Mouse (Mus musculus): Measurements from ENCODE around the gene Nedd9. TPM values are rescaled to one million over a fixed set of nuclear protein-coding genes. Genes with fewer than 3 reads are reported as not detected.

Gene Nedd9
- polyA plus RNA-seq, 1 experiment from 2014 or later, result 16.4 TPM

DNA sequence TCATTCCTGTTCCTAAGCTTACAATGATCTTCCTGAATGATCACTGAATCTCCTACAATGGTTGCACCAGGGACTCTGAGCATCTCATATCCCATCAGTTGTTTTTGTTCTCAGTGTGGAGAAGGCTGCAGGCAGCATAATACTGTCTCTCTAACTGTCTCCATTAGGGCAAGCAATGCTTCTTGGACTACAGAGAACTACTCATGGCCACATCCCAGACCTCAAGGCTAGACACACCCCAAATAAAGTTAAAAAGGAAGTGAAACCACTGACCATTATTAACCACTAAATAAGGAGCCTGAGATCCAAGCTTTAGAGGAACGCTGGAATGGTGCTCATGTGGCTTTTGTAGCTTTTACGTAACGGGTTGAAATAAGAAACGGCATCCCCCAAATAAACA, 20.5 kb downstream of the Nedd9 start:
- H3K4me1 ChIP-seq, result no peaks in the 10 kb centered on the region
- ATAC-seq (ENCODE audit: low FRiP score, low read depth), result no peak
- H3K36me3 ChIP-seq, result no peaks in the 10 kb centered on the region
- H3K27me3 ChIP-seq, result no peaks in the 10 kb centered on the region
- H3K4me3 ChIP-seq, result no peak overlapping the region
- H3K9ac ChIP-seq (replicated peaks), result no peak overlapping the region
- H3K9me3 ChIP-seq, result no peaks in the 10 kb centered on the region
- H3K27ac ChIP-seq (replicated peaks), result no peak overlapping the region
- H3K4me2 ChIP-seq (replicated peaks), result no peak overlapping the region
- WGBS, result 94% methylated on average over 4 of the region's 4 CpGs

DNA sequence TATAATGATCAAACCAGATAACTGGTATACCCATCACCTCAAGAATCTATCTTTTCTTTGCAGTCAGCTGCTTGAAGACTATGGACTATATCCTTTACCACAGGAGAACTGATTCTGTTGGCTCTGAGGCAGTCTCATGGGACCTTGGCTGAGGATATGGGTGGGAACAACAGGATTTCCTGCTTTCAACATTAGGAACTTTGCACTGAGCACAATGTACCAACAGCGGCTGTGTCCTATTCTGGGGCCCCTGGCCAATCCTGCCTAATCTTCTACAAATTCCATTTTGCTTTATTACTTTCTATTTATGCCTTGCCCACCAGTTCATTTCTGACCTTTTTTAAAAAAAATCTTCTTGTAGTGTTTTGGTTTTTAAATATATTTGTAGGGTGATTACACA, 21.0 kb downstream of the Nedd9 start:
- no peaks in the 10 kb centered on the region for H3K27me3 ChIP-seq
- H3K4me3 ChIP-seq, result no peak overlapping the region
- no peak overlapping the region for H3K9ac ChIP-seq (replicated peaks)
- no peak overlapping the region for H3K4me2 ChIP-seq (replicated peaks)
- no peaks in the 10 kb centered on the region for H3K4me1 ChIP-seq
- H3K9me3 ChIP-seq, result no peaks in the 10 kb centered on the region
- no peak for ATAC-seq (ENCODE audit: low FRiP score, low read depth)
- WGBS, result 96% methylated on average over 1 of the region's 1 CpGs
- no peak overlapping the region for H3K27ac ChIP-seq (replicated peaks)
- H3K36me3 ChIP-seq, result no peaks in the 10 kb centered on the region

DNA sequence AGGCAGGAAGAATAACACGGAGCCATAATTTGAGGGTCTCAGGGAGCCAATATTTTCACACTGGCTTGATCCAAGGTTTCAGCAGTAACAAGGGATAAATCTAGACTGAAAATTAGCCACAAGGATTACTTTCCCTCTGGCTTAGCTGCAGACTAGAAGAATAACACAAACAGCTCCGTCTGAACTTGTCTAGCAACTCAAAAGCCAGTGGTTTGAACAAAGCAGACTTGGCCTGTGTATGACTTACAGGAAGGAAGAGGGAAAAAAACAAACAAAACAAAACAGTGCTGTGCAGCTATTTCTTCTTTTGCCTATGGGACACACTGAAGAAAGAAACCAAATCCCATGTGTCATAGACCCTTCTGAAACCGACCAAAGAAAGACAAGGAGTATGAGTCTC, 25.7 kb downstream of the Nedd9 start:
- H3K4me3 ChIP-seq, result no peak overlapping the region
- H3K4me2 ChIP-seq (replicated peaks), result no peak overlapping the region
- peaks cover 6% of the 10 kb centered on the region; the same call in 1 of the 2 replicates for H3K4me1 ChIP-seq
- no peak for ATAC-seq (ENCODE audit: low FRiP score, low read depth)
- no peak overlapping the region for H3K27ac ChIP-seq (replicated peaks)
- H3K9me3 ChIP-seq, result no peaks in the 10 kb centered on the region
- WGBS, result 82% methylated on average over 3 of the region's 3 CpGs
- no peaks in the 10 kb centered on the region for H3K36me3 ChIP-seq
- H3K27me3 ChIP-seq, result no peaks in the 10 kb centered on the region
- H3K9ac ChIP-seq (replicated peaks), result no peak overlapping the region

GRCm38 (mm10) chr13:41459683-41460286, 27.4 kb downstream of the Nedd9 start:
- Histone ChIP-seq H3K27me3 (no peaks in the 10 kb centered on the region), H3K27ac (replicated peaks) (no peak overlapping the region), H3K4me3 (no peak overlapping the region), H3K36me3 (no peaks in the 10 kb centered on the region), H3K9ac (replicated peaks) (no peak overlapping the region), H3K9me3 (no peaks in the 10 kb centered on the region), H3K4me1 (peaks cover 9% of the 10 kb centered on the region; the same call in 1 of the 2 replicates), H3K4me2 (replicated peaks) (no peak overlapping the region)
- ATAC-seq (ENCODE audit: low FRiP score, low read depth), result no peak
- 92% methylated on average over 3 of the region's 3 CpGs for WGBS

DNA sequence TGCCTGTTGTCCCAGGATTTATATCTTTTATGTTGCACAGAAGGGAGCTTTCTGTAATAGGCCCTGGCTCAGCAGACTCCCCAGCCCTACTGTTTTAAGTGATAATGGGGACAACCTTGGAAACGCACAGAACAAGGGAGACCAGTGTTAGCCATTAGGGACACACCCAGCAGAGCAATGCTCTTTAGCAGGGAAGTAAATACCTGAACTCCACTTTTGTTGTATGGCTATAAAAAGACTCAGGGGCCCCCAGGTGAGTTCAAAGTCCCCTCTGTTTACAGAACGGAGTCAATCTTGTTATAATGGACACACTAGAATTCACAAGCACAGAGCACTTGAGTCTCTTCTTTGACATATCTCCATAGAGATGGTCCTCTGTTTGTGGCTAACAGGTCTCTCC, 28.5 kb downstream of the Nedd9 start:
- H3K27me3 ChIP-seq, result no peaks in the 10 kb centered on the region
- no peak for ATAC-seq (ENCODE audit: low FRiP score, low read depth)
- WGBS, result 56% methylated on average over 2 of the region's 2 CpGs
- peaks cover 11% of the 10 kb centered on the region; the same call in 1 of the 2 replicates for H3K4me1 ChIP-seq
- H3K27ac ChIP-seq (replicated peaks), result no peak overlapping the region
- H3K9ac ChIP-seq (replicated peaks), result no peak overlapping the region
- no peaks in the 10 kb centered on the region for H3K9me3 ChIP-seq
- no peak overlapping the region for H3K4me3 ChIP-seq
- H3K36me3 ChIP-seq, result no peaks in the 10 kb centered on the region
- H3K4me2 ChIP-seq (replicated peaks), result no peak overlapping the region

DNA sequence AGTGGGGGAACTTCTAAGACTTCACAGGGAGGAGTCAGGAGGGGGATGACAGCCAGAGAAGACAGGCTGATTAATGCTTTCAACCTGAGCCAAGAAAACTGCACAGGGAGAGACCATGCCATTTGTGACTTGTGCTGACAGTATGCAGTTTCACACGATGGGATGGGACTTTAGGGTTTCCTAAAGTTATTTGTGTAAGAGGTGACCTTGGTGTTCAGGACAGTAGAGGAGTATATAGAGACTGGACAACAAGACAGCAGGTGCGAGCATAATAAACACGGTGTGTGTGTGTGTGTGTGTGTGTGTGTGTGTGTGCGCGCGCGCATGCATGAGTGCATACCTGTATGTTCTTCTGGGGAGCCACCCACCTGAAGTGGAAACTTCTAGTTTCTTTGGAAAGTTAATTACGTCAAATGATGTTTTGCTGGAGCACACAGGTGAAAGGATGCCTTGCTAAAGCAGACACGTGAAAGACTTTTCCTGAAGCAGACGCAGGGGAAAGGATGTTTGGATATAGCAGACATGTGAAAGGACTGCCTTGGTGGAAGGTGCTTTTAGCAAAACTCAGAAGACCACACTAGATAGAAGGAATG, 29.3 kb downstream of the Nedd9 start:
- Histone ChIP-seq H3K9ac (replicated peaks) (no peak overlapping the region), H3K27ac (replicated peaks) (no peak overlapping the region), H3K4me2 (replicated peaks) (no peak overlapping the region), H3K27me3 (no peaks in the 10 kb centered on the region), H3K4me1 (peaks cover 15% of the 10 kb centered on the region; the same call in 1 of the 2 replicates), H3K9me3 (no peaks in the 10 kb centered on the region), H3K36me3 (no peaks in the 10 kb centered on the region), H3K4me3 (no peak overlapping the region)
- WGBS, result 91% methylated on average over 10 of the region's 10 CpGs
- no peak for ATAC-seq (ENCODE audit: low FRiP score, low read depth)

DNA sequence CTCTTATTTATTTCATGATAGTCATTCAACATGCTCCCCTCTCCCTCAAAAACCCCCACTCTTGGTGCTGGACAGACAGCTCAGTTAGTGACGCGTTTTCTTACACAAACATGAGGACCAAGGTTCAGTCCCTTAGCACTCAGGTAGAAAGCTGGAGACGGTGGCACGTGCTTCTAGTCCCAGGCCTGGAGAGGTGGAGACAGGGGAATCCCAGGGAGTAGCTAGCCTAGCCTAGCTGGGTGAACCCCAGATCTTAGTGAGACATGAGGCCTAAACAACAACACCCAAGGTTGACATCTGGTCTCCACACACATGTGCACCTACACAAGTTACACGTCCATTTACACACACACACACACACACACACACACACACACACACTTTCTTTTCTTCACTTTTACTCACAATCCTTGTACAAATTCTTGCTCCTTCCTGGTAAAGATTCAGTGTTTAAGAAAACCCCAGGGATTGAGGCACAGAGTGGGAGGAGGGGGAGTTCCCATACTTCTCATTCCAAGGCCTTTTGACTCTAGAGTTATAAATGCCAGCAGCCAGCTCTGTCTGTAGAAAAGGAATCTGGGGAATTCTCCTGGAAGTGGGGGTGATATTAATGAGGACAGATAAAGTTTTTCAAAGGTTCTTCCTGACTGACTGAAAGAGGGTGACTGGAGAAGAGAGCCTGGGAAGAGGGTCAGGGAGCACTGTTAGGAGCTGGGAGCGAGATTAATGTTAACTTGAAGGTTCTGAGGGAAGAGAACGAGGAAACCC, 29.9 kb downstream of the Nedd9 start:
- Histone ChIP-seq H3K36me3 (no peaks in the 10 kb centered on the region), H3K27me3 (no peaks in the 10 kb centered on the region), H3K4me1 (peaks cover 15% of the 10 kb centered on the region; the same call in 1 of the 2 replicates), H3K9ac (replicated peaks) (no peak overlapping the region), H3K27ac (replicated peaks) (no peak overlapping the region), H3K9me3 (no peaks in the 10 kb centered on the region), H3K4me3 (no peak overlapping the region), H3K4me2 (replicated peaks) (no peak overlapping the region)
- ATAC-seq (ENCODE audit: low FRiP score, low read depth), result no peak
- WGBS, result 68% methylated on average over 7 of the region's 7 CpGs

- Histone ChIP-seq H3K27ac (replicated peaks) (no peak overlapping the region), H3K36me3 (no peaks in the 10 kb centered on the region), H3K27me3 (no peaks in the 10 kb centered on the region), H3K4me1 (peaks cover 15% of the 10 kb centered on the region; the same call in 1 of the 2 replicates), H3K4me3 (no peak overlapping the region), H3K4me2 (replicated peaks) (no peak overlapping the region), H3K9me3 (no peaks in the 10 kb centered on the region), H3K9ac (replicated peaks) (no peak overlapping the region)
- WGBS, result 77% methylated on average over 14 of the region's 14 CpGs
- no peak for ATAC-seq (ENCODE audit: low FRiP score, low read depth)
These were observed 30.7 kb downstream of the Nedd9 start for GRCm38 (mm10) chr13:41456292-41457029.

DNA sequence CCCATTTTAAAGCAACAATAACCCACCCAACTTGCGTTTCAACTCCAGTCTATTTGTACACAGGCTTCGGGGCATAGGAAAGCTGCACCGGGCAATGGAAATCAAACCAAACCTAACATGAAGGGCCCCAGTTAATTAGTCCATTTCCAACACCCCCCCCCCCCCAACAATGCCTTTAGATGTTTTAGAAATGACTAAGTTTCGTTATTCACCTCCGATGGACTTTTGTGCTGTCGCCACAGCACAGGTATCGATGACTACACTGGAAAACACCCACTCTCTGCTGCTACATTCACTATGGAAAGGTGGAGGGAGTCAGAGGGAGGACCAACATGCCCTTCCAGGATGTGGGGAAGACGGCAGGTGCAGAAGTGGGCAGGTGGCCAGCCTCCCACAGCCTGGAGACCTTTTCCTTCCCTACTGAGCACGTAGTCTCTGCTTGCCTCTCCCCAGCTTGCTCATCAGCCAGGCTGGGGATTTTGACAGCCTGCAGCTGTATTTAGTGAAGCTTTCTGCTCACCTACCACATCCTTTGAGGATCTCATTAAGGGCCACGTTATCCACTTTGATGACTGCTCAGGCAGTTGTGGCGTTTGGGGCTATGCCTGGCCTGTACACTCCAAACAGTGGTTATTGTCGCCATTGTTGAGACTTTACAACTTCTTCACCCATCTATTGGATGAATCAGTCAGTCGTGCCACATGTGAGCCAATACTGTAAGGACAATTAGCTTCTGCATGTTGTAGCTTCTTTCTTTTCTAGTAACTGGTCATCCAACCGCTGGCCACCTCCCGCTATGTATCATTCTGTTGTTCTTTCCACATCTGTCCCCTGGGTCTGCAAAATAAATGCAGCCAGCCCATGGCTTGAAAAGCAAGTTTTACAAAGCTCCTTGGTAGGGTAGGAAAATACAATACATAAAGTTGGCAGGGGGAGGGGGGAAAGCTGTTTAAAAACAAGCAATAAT, 33.7 kb downstream of the Nedd9 start:
- Histone ChIP-seq H3K36me3 (no peaks in the 10 kb centered on the region), H3K27ac (replicated peaks) (no peak overlapping the region), H3K27me3 (no peaks in the 10 kb centered on the region), H3K4me1 (peaks cover 20% of the 10 kb centered on the region; the same call in 1 of the 2 replicates), H3K4me2 (replicated peaks) (no peak overlapping the region), H3K9me3 (no peaks in the 10 kb centered on the region), H3K4me3 (no peak overlapping the region), H3K9ac (replicated peaks) (no peak overlapping the region)
- ATAC-seq (ENCODE audit: low FRiP score, low read depth), result no peak
- 91% methylated on average over 15 of the region's 15 CpGs for WGBS

- whole genome bisulfite sequencing, result 85% methylated on average over 6 of the region's 6 CpGs
- no peaks in the 10 kb centered on the region for H3K9me3 ChIP-seq
- H3K4me2 ChIP-seq (replicated peaks), result no peak overlapping the region
- no peaks in the 10 kb centered on the region for H3K36me3 ChIP-seq
- no peak overlapping the region for H3K9ac ChIP-seq (replicated peaks)
- no peak overlapping the region for H3K27ac ChIP-seq (replicated peaks)
- ATAC-seq (ENCODE audit: low FRiP score, low read depth), result no peak
- 0 out of 2 replicates have a peak, but pooled peaks cover 11% of the 10 kb centered on the region for H3K4me1 ChIP-seq
- H3K4me3 ChIP-seq, result no peak overlapping the region
- H3K27me3 ChIP-seq, result no peaks in the 10 kb centered on the region
These were observed 36.3 kb downstream of the Nedd9 start for GRCm38 (mm10) chr13:41450821-41451220.

DNA sequence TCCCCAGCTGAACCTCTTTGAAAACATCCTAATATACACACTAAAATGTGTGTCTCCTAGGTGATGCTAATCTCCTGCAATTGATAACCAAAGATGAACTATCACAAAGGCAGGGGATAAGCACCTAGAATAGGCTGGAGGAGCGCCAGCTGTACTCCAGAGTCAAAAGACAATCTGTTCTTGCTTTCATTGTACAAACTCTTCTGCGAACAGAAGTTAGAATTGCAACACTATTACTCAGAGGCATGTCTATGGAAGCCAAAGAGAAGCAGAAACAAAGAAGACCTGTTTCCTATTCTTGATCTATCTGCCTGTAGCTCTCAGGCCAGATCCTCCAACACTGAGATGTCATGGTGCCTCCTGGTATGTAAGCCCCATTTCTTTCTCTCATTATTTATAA, 38.0 kb downstream of the Nedd9 start:
- Histone ChIP-seq H3K27ac (replicated peaks) (no peak overlapping the region), H3K9ac (replicated peaks) (no peak overlapping the region), H3K4me2 (replicated peaks) (no peak overlapping the region), H3K4me1 (0 out of 2 replicates have a peak, but pooled peaks cover 11% of the 10 kb centered on the region), H3K36me3 (no peaks in the 10 kb centered on the region), H3K27me3 (no peaks in the 10 kb centered on the region), H3K9me3 (no peaks in the 10 kb centered on the region), H3K4me3 (no peak overlapping the region)
- ATAC-seq (ENCODE audit: low FRiP score, low read depth), result no peak
- WGBS, result 59% methylated on average over 2 of the region's 2 CpGs
